Mouse (Mus musculus) C2C12 (cell line): ENCODE measurements around the gene Bbx.

Experiments
- CEBPB ChIP-seq: IDR thresholded peaks from one replicate; pipeline ENCODE4 v1.6.1; 2011; ENCODE audit warnings: low read depth, mild to moderate bottlenecking, control low read depth, moderate library complexity
- CTCF ChIP-seq: IDR thresholded peaks from one replicate; pipeline ENCODE4 v1.5.1; 2011; ENCODE audit not compliant: control insufficient read depth, insufficient read depth, insufficient read length
- FOSL1 ChIP-seq: IDR thresholded peaks from one replicate; pipeline ENCODE4 v1.8.0; 2011; ENCODE audit warnings: mild to moderate bottlenecking, low read length; ENCODE audit not compliant: poor library complexity, insufficient read depth, severe bottlenecking
- MAX ChIP-seq: IDR thresholded peaks from one replicate; pipeline ENCODE4 v1.6.1; 2011; ENCODE audit warnings: mild to moderate bottlenecking, control low read depth
- MYOD1 ChIP-seq: IDR thresholded peaks from one replicate; pipeline ENCODE4 v1.6.1; 2011; ENCODE audit warnings: low read depth; ENCODE audit not compliant: control insufficient read depth, insufficient read length
- USF1 ChIP-seq: IDR thresholded peaks from one replicate; pipeline ENCODE4 v1.6.1; 2011; ENCODE audit warnings: low read depth, mild to moderate bottlenecking, control low read depth, moderate library complexity

DNA sequence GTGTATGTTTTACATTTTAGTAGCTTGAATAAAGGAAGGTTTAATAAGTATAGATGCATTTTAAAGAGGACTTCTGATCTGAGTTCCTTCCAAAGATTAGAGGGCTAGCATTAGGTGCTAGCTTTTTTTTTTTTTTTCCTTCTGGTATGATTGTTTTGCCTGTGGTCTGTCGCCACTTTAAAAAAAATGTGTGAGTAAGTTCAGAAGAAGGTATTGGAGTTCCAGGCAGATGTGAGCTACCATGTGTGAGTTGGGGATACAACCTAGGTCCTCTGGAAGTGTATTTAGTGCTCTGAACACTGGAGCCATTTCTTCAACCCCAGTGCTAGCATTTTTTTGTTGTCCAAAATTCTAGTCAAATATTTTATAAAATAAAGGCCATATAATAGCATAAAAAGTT is 23.9 kb upstream of the Bbx start:
- no peak for TF ChIP-seq CTCF
- TF ChIP-seq USF1, result no peak
- no peak for TF ChIP-seq MYOD1
- no peak for TF ChIP-seq CEBPB
- TF ChIP-seq MAX, result no peak
- no peak for TF ChIP-seq FOSL1
